Mouse (Mus musculus): Measurements from ENCODE around the gene Ppp3r1.
"Not testable (repeated sequence)": the region's sequence is repeated elsewhere in the genome, so short reads cannot be mapped to it uniquely, and the experiment has no call there.

Gene Ppp3r1

GRCm38 (mm10) chr11:17200936-17201335 lies 41.9 kb downstream of the Ppp3r1 start:
- no peak for DNase-seq

- no peak for DNase-seq
Measured at GRCm38 (mm10) chr11:17202481-17202880, 43.4 kb downstream of the Ppp3r1 start.

GRCm38 (mm10) chr11:17211258-17212140 lies 52.4 kb downstream of the Ppp3r1 start, which contains the start of gene Pno1:
Pno1 (minus strand) TSS chr11:17211568.
- peak; percentile 95 for DNase-seq

- no peak for DNase-seq
Measured at GRCm38 (mm10) chr11:17212141-17212495, 53.1 kb downstream of the Ppp3r1 start.

GRCm38 (mm10) chr11:17212903-17213509 lies 53.9 kb downstream of the Ppp3r1 start:
- DNase-seq = no peak

- no peak for DNase-seq
Measured at GRCm38 (mm10) chr11:17215475-17215874, 56.4 kb downstream of the Ppp3r1 start.

- DNase-seq = no peak
Measured at GRCm38 (mm10) chr11:17221126-17221525, 62.1 kb downstream of the Ppp3r1 start.

GRCm38 (mm10) chr11:17232792-17233191 lies 73.7 kb downstream of the Ppp3r1 start:
- DNase-seq = no peak

- DNase-seq = peak; percentile 51
Measured at GRCm38 (mm10) chr11:17236449-17237037, 77.5 kb downstream of the Ppp3r1 start.

GRCm38 (mm10) chr11:17238598-17238997 lies 79.5 kb downstream of the Ppp3r1 start:
- DNase-seq = not testable (repeated sequence)

GRCm38 (mm10) chr11:17248715-17249114 lies 89.7 kb downstream of the Ppp3r1 start:
- no peak for DNase-seq

Data from thymus, postnatal 4 days (tissue).